Mouse (Mus musculus) MN1 (cell line): Measurements from ENCODE around the gene Cdkn2aip.

Experiments
- DNase-seq: peaks from one replicate; pipeline ENCODE4 v3.0.0-alpha.2; 2016; ENCODE audit warnings: low spot score

Cdkn2aip gene

GRCm38 (mm10) chr8:47713761-47714745 is at the start of gene Cdkn2aip:
Gene Cdkn2aip (minus strand): TSS chr8:47713932.
- peak; percentile 99 for DNase-seq

GRCm38 (mm10) chr8:47763194-47763593 is 49.5 kb upstream of the Cdkn2aip start:
- peak; percentile 19 for DNase-seq

GRCm38 (mm10) chr8:47760685-47761084 is 47.0 kb upstream of the Cdkn2aip start:
- no peak for DNase-seq

GRCm38 (mm10) chr8:47760186-47760585 is 46.5 kb upstream of the Cdkn2aip start:
- DNase-seq: no peak

GRCm38 (mm10) chr8:47753121-47753520 is 39.4 kb upstream of the Cdkn2aip start:
- no peak for DNase-seq

- DNase-seq: no peak
These were observed 36.4 kb upstream of the Cdkn2aip start for GRCm38 (mm10) chr8:47750096-47750495.

- DNase-seq: no peak
These were observed 35.8 kb upstream of the Cdkn2aip start for GRCm38 (mm10) chr8:47749491-47749890.

- no peak for DNase-seq
These were observed 32.6 kb upstream of the Cdkn2aip start for GRCm38 (mm10) chr8:47746304-47746703.

- no peak for DNase-seq
These were observed 32.1 kb upstream of the Cdkn2aip start for GRCm38 (mm10) chr8:47745848-47746247.

GRCm38 (mm10) chr8:47744803-47745202 is 31.1 kb upstream of the Cdkn2aip start:
- peak; percentile 84 for DNase-seq

- peak; percentile 85 for DNase-seq
These were observed 29.7 kb upstream of the Cdkn2aip start for GRCm38 (mm10) chr8:47743419-47743818.

- DNase-seq: no peak
These were observed 29.3 kb upstream of the Cdkn2aip start for GRCm38 (mm10) chr8:47742992-47743391.

- no peak for DNase-seq
These were observed 28.6 kb upstream of the Cdkn2aip start for GRCm38 (mm10) chr8:47742372-47742771.

- DNase-seq: no peak
These were observed 23.4 kb upstream of the Cdkn2aip start for GRCm38 (mm10) chr8:47737120-47737519.

- DNase-seq: no peak
These were observed 15.6 kb upstream of the Cdkn2aip start for GRCm38 (mm10) chr8:47729324-47729723.

- no peak for DNase-seq
These were observed 13.2 kb upstream of the Cdkn2aip start for GRCm38 (mm10) chr8:47726945-47727344.

GRCm38 (mm10) chr8:47721609-47722008 is 7.9 kb upstream of the Cdkn2aip start:
- DNase-seq: no peak

- DNase-seq: no peak
These were observed 4.9 kb upstream of the Cdkn2aip start for GRCm38 (mm10) chr8:47718641-47719040.

- DNase-seq: peak; percentile 69
These were observed 515 bp downstream of the Cdkn2aip start for GRCm38 (mm10) chr8:47713171-47713663.

- DNase-seq: no peak
These were observed 5.6 kb downstream of the Cdkn2aip start for GRCm38 (mm10) chr8:47708106-47708505.

GRCm38 (mm10) chr8:47706746-47707145 is 7.0 kb downstream of the Cdkn2aip start:
- DNase-seq: no peak

- DNase-seq: no peak
These were observed 11.4 kb downstream of the Cdkn2aip start for GRCm38 (mm10) chr8:47702333-47702732.

- no peak for DNase-seq
These were observed 16.0 kb downstream of the Cdkn2aip start for GRCm38 (mm10) chr8:47697696-47698095.
